Mouse (Mus musculus): ENCODE measurements around the gene Ythdf1. TPM values are rescaled to one million over a fixed set of nuclear protein-coding genes. Genes with fewer than 3 reads are reported as not detected.

Gene Ythdf1
- polyA plus RNA-seq, 1 experiment from 2014 or later = 27.1 TPM

GRCm38 (mm10) chr2:180915886-180916433 lies 4.8 kb downstream of the Ythdf1 start:
- Histone ChIP-seq H3K9me3 (ENCODE audit: low read length) (no peaks in the 10 kb centered on the region), H3K4me3 (ENCODE audit: low read length) (no peak overlapping the region), H3K27ac (ENCODE audit: low read length) (no peak overlapping the region), H3K4me1 (ENCODE audit: insufficient read depth, low read length) (peaks cover 6% of the 10 kb centered on the region; the same call in 1 of the 2 replicates), H3K27me3 (ENCODE audit: insufficient read depth, low read length) (no peaks in the 10 kb centered on the region), H3K9ac (replicated peaks; ENCODE audit: low read length) (no peak overlapping the region), H3K36me3 (ENCODE audit: insufficient read depth, low read length) (peaks cover 62% of the 10 kb centered on the region), H3K4me2 (replicated peaks; ENCODE audit: low read depth, low read length) (no peak overlapping the region)
- ATAC-seq (ENCODE audit: low FRiP score, low TSS enrichment) = no peak
- 78% methylated on average over 3 of the region's 3 CpGs for WGBS

GRCm38 (mm10) chr2:180910928-180911327 lies 9.8 kb downstream of the Ythdf1 start:
- no peaks in the 10 kb centered on the region for H3K4me1 ChIP-seq (ENCODE audit: insufficient read depth, low read length)
- no peak overlapping the region for H3K27ac ChIP-seq (ENCODE audit: low read length)
- no peak for ATAC-seq (ENCODE audit: low FRiP score, low TSS enrichment)
- H3K9ac ChIP-seq (replicated peaks; ENCODE audit: low read length) = no peak overlapping the region
- H3K4me3 ChIP-seq (ENCODE audit: low read length) = no peak overlapping the region
- 95% methylated on average over 12 of the region's 12 CpGs for WGBS
- no peaks in the 10 kb centered on the region for H3K9me3 ChIP-seq (ENCODE audit: low read length)
- H3K4me2 ChIP-seq (replicated peaks; ENCODE audit: low read depth, low read length) = no peak overlapping the region
- H3K27me3 ChIP-seq (ENCODE audit: insufficient read depth, low read length) = no peaks in the 10 kb centered on the region
- peaks cover 62% of the 10 kb centered on the region for H3K36me3 ChIP-seq (ENCODE audit: insufficient read depth, low read length)

GRCm38 (mm10) chr2:180905556-180906221 lies 15.1 kb downstream of the Ythdf1 start:
- no peak for ATAC-seq (ENCODE audit: low FRiP score, low TSS enrichment)
- H3K4me2 ChIP-seq (replicated peaks; ENCODE audit: low read depth, low read length) = no peak overlapping the region
- H3K4me1 ChIP-seq (ENCODE audit: insufficient read depth, low read length) = no peaks in the 10 kb centered on the region
- peaks cover 22% of the 10 kb centered on the region for H3K36me3 ChIP-seq (ENCODE audit: insufficient read depth, low read length)
- H3K4me3 ChIP-seq (ENCODE audit: low read length) = no peak overlapping the region
- no peaks in the 10 kb centered on the region for H3K9me3 ChIP-seq (ENCODE audit: low read length)
- H3K27me3 ChIP-seq (ENCODE audit: insufficient read depth, low read length) = no peaks in the 10 kb centered on the region
- H3K9ac ChIP-seq (replicated peaks; ENCODE audit: low read length) = no peak overlapping the region
- 71% methylated on average over 5 of the region's 5 CpGs for WGBS
- no peak overlapping the region for H3K27ac ChIP-seq (ENCODE audit: low read length)

- Histone ChIP-seq H3K27me3 (ENCODE audit: insufficient read depth, low read length) (no peaks in the 10 kb centered on the region), H3K4me3 (ENCODE audit: low read length) (no peak overlapping the region), H3K9me3 (ENCODE audit: low read length) (no peaks in the 10 kb centered on the region), H3K9ac (replicated peaks; ENCODE audit: low read length) (no peak overlapping the region), H3K4me2 (replicated peaks; ENCODE audit: low read depth, low read length) (no peak overlapping the region), H3K27ac (ENCODE audit: low read length) (no peak overlapping the region), H3K36me3 (ENCODE audit: insufficient read depth, low read length) (peaks cover 16% of the 10 kb centered on the region; the same call in 1 of the 2 replicates), H3K4me1 (ENCODE audit: insufficient read depth, low read length) (no peaks in the 10 kb centered on the region)
- WGBS = 91% methylated on average over 18 of the region's 18 CpGs
- ATAC-seq (ENCODE audit: low FRiP score, low TSS enrichment) = no peak
These were observed 16.1 kb downstream of the Ythdf1 start for GRCm38 (mm10) chr2:180904435-180905208.

GRCm38 (mm10) chr2:180902086-180902485 lies 18.7 kb downstream of the Ythdf1 start:
- 48% methylated on average over 2 of the region's 2 CpGs for WGBS
- ATAC-seq (ENCODE audit: low FRiP score, low TSS enrichment) = no peak
- Histone ChIP-seq H3K36me3 (ENCODE audit: insufficient read depth, low read length) (peaks cover 8% of the 10 kb centered on the region; the same call in 1 of the 2 replicates), H3K4me2 (replicated peaks; ENCODE audit: low read depth, low read length) (no peak overlapping the region), H3K27ac (ENCODE audit: low read length) (no peak overlapping the region), H3K4me3 (ENCODE audit: low read length) (no peak overlapping the region), H3K4me1 (ENCODE audit: insufficient read depth, low read length) (no peaks in the 10 kb centered on the region), H3K9ac (replicated peaks; ENCODE audit: low read length) (no peak overlapping the region), H3K27me3 (ENCODE audit: insufficient read depth, low read length) (no peaks in the 10 kb centered on the region), H3K9me3 (ENCODE audit: low read length) (no peaks in the 10 kb centered on the region)

GRCm38 (mm10) chr2:180897857-180898256 lies 22.9 kb downstream of the Ythdf1 start:
- Histone ChIP-seq H3K4me3 (ENCODE audit: low read length) (no peak overlapping the region), H3K9me3 (ENCODE audit: low read length) (no peaks in the 10 kb centered on the region), H3K27me3 (ENCODE audit: insufficient read depth, low read length) (peaks cover 36% of the 10 kb centered on the region), H3K9ac (replicated peaks; ENCODE audit: low read length) (no peak overlapping the region), H3K36me3 (ENCODE audit: insufficient read depth, low read length) (no peaks in the 10 kb centered on the region), H3K4me1 (ENCODE audit: insufficient read depth, low read length) (peaks cover 19% of the 10 kb centered on the region), H3K4me2 (replicated peaks; ENCODE audit: low read depth, low read length) (no peak overlapping the region), H3K27ac (ENCODE audit: low read length) (no peak overlapping the region)
- no peak for ATAC-seq (ENCODE audit: low FRiP score, low TSS enrichment)
- 88% methylated on average over 6 of the region's 6 CpGs for WGBS

- 71% methylated on average over 15 of the region's 15 CpGs for WGBS
- no peak for ATAC-seq (ENCODE audit: low FRiP score, low TSS enrichment)
- no peaks in the 10 kb centered on the region for H3K9me3 ChIP-seq (ENCODE audit: low read length)
- H3K4me1 ChIP-seq (ENCODE audit: insufficient read depth, low read length) = peaks cover 24% of the 10 kb centered on the region
- H3K27ac ChIP-seq (ENCODE audit: low read length) = no peak overlapping the region
- no peak overlapping the region for H3K9ac ChIP-seq (replicated peaks; ENCODE audit: low read length)
- H3K4me2 ChIP-seq (replicated peaks; ENCODE audit: low read depth, low read length) = no peak overlapping the region
- H3K4me3 ChIP-seq (ENCODE audit: low read length) = no peak overlapping the region
- H3K27me3 ChIP-seq (ENCODE audit: insufficient read depth, low read length) = peaks cover 44% of the 10 kb centered on the region
- H3K36me3 ChIP-seq (ENCODE audit: insufficient read depth, low read length) = no peaks in the 10 kb centered on the region
These were observed 23.7 kb downstream of the Ythdf1 start for GRCm38 (mm10) chr2:180896819-180897625.

- WGBS = 77% methylated on average over 11 of the region's 11 CpGs
- Histone ChIP-seq H3K4me1 (ENCODE audit: insufficient read depth, low read length) (peaks cover 28% of the 10 kb centered on the region), H3K9me3 (ENCODE audit: low read length) (no peaks in the 10 kb centered on the region), H3K27ac (ENCODE audit: low read length) (no peak overlapping the region), H3K4me2 (replicated peaks; ENCODE audit: low read depth, low read length) (no peak overlapping the region), H3K4me3 (ENCODE audit: low read length) (no peak overlapping the region), H3K36me3 (ENCODE audit: insufficient read depth, low read length) (no peaks in the 10 kb centered on the region), H3K9ac (replicated peaks; ENCODE audit: low read length) (no peak overlapping the region), H3K27me3 (ENCODE audit: insufficient read depth, low read length) (peaks cover 55% of the 10 kb centered on the region)
- ATAC-seq (ENCODE audit: low FRiP score, low TSS enrichment) = no peak
These were observed 24.8 kb downstream of the Ythdf1 start for GRCm38 (mm10) chr2:180895837-180896525.

- no peak overlapping the region for H3K9ac ChIP-seq (replicated peaks; ENCODE audit: low read length)
- H3K27me3 ChIP-seq (ENCODE audit: insufficient read depth, low read length) = peaks cover 61% of the 10 kb centered on the region
- H3K36me3 ChIP-seq (ENCODE audit: insufficient read depth, low read length) = no peaks in the 10 kb centered on the region
- 90% methylated on average over 3 of the region's 3 CpGs for WGBS
- no peaks in the 10 kb centered on the region for H3K9me3 ChIP-seq (ENCODE audit: low read length)
- H3K4me2 ChIP-seq (replicated peaks; ENCODE audit: low read depth, low read length) = no peak overlapping the region
- no peak overlapping the region for H3K4me3 ChIP-seq (ENCODE audit: low read length)
- H3K27ac ChIP-seq (ENCODE audit: low read length) = no peak overlapping the region
- peaks cover 34% of the 10 kb centered on the region for H3K4me1 ChIP-seq (ENCODE audit: insufficient read depth, low read length)
- ATAC-seq (ENCODE audit: low FRiP score, low TSS enrichment) = no peak
These were observed 25.4 kb downstream of the Ythdf1 start for GRCm38 (mm10) chr2:180895321-180895720.
